Mouse (Mus musculus) megakaryocyte, embryonic 14.5 days (primary cell): ENCODE measurements around the gene Gm49601. TPM values are rescaled to one million over a fixed set of nuclear protein-coding genes. Genes with fewer than 3 reads are reported as not detected.
A peak's percentile ranks its signal among the peaks of the same experiment; 100 is the strongest.

Experiments used
- H3K27me3 ChIP-seq: replicated peaks from 2 replicates; pipeline ENCODE3; 2012; ENCODE audit warnings: inconsistent platforms
- H3K36me3 ChIP-seq: replicated peaks from 2 replicates; pipeline ENCODE3; 2012; ENCODE audit warnings: low read length, inconsistent platforms, mixed read lengths
- H3K4me1 ChIP-seq: 2 replicates; pipeline ENCODE4 v1.6.1; 2012; ENCODE audit warnings: inconsistent platforms
- H3K4me3 ChIP-seq: replicated peaks from 2 replicates; pipeline ENCODE3; 2012; ENCODE audit warnings: moderate library complexity, mild to moderate bottlenecking, inconsistent platforms
- H3K9me3 ChIP-seq: 2 replicates; pipeline ENCODE4 v1.6.1; 2012; ENCODE audit warnings: inconsistent platforms
- FLI1 ChIP-seq: IDR thresholded peaks from 2 replicates; pipeline ENCODE4 v1.6.1; 2012; ENCODE audit warnings: low read length, inconsistent platforms, mixed read lengths
- GATA1 ChIP-seq: IDR thresholded peaks from 3 replicates; pipeline ENCODE4 v1.6.1; 2012; ENCODE audit warnings: mixed read lengths, low read length, inconsistent platforms, borderline replicate concordance
- polyA plus RNA-seq: library from polyadenylated mRNA; stranded (reverse); fragments of >175 nt; gene quantifications from 2 replicates; pipeline ENCODE4 v1.2.3, GENCODE M21; 2012; ENCODE audit warnings: low replicate concordance; ENCODE audit not compliant: insufficient read depth

Gm49601 gene
- 1.0 TPM in 1 of 2 replicates, not detected in the other for polyA plus RNA-seq

DNA sequence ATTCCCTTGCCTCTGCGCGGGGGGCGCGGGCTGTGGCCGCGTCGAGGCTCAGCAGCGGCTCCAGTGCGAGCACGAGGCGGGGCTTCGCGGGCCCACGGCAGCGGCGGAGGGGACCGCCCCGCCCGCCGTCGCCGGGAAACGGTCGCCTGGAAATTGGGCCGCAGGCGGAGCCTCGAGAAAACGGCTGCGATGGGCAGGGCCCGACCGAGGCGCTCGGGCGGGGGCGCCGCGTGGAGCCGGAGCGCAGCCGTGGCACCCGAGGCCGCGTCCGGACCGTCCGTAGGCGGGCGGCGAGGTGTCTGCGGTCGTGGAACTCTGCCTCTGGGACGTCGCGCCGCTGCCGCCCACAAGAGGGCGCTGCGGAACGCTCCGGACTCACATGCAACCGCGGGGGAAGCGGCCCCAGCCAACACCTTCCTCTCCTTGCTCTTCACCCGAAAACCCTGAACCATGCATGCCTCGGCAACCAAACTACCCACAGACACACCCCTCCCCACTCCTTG, at the start of gene Gm49601:
Gene Gm49601 (minus strand): TSS at position 52 of the 503 bp plus-strand sequence.
- H3K4me1 ChIP-seq = peaks cover 99% of the 10 kb centered on the region
- H3K36me3 ChIP-seq = peaks cover 2% of the 10 kb centered on the region
- H3K27me3 ChIP-seq = peaks cover 97% of the 10 kb centered on the region
- H3K4me3 ChIP-seq = peak within 1 kb of the TSS; percentile 90
- TF ChIP-seq GATA1 (no peak), FLI1 (no peak)
- H3K9me3 ChIP-seq = no peaks in the 10 kb centered on the region

GRCm38 (mm10) chr16:18673005-18673404, 46.8 kb upstream of the Gm49601 start:
- Histone ChIP-seq H3K9me3 (no peaks in the 10 kb centered on the region; the same call in 1 of the 2 replicates), H3K36me3 (no peaks in the 10 kb centered on the region)
- no peak for TF ChIP-seq GATA1
- no peak for TF ChIP-seq FLI1

GRCm38 (mm10) chr16:18672027-18672426, 45.8 kb upstream of the Gm49601 start:
- Histone ChIP-seq H3K27me3 (peaks cover 40% of the 10 kb centered on the region), H3K36me3 (no peaks in the 10 kb centered on the region), H3K4me1 (peaks cover 4% of the 10 kb centered on the region; the same call in 1 of the 2 replicates), H3K4me3 (no peak overlapping the region), H3K9me3 (no peaks in the 10 kb centered on the region; the same call in 1 of the 2 replicates)
- TF ChIP-seq FLI1 (no peak), GATA1 (no peak)

More at GRCm38 (mm10) chr16:18673005-18673404, 46.8 kb upstream of the Gm49601 start:
- H3K4me1 ChIP-seq = peaks cover 8% of the 10 kb centered on the region
- H3K4me3 ChIP-seq = no peak overlapping the region
- peaks cover 40% of the 10 kb centered on the region for H3K27me3 ChIP-seq

- Histone ChIP-seq H3K9me3 (no peaks in the 10 kb centered on the region; the same call in 1 of the 2 replicates), H3K27me3 (peaks cover 44% of the 10 kb centered on the region)
These were observed 43.7 kb upstream of the Gm49601 start for GRCm38 (mm10) chr16:18669914-18670313.

DNA sequence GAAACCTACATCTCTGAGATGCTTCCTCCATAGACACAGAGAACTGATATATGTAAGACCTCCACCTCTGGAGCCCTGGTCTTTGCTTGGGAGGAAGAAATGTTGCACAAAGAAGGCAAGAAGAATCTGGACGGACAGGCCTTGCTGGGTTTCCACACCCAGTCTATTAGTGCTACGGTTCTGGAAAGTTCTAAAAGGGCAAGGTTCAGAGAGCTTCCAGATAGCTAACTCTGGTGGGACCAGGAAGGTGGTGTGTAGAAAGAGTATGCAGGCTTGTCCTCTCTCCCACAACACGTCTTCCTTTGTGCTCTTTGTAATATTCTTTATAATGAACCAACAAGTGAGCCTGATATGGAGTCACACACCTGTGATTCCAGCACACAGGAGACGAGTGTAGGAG, 32.4 kb upstream of the Gm49601 start:
- H3K36me3 ChIP-seq = no peaks in the 10 kb centered on the region

More at GRCm38 (mm10) chr16:18669914-18670313, 43.7 kb upstream of the Gm49601 start:
- Histone ChIP-seq H3K4me3 (no peak overlapping the region), H3K36me3 (no peaks in the 10 kb centered on the region), H3K4me1 (peaks cover 4% of the 10 kb centered on the region; the same call in 1 of the 2 replicates)
- TF ChIP-seq GATA1 = no peak
- no peak for TF ChIP-seq FLI1

DNA sequence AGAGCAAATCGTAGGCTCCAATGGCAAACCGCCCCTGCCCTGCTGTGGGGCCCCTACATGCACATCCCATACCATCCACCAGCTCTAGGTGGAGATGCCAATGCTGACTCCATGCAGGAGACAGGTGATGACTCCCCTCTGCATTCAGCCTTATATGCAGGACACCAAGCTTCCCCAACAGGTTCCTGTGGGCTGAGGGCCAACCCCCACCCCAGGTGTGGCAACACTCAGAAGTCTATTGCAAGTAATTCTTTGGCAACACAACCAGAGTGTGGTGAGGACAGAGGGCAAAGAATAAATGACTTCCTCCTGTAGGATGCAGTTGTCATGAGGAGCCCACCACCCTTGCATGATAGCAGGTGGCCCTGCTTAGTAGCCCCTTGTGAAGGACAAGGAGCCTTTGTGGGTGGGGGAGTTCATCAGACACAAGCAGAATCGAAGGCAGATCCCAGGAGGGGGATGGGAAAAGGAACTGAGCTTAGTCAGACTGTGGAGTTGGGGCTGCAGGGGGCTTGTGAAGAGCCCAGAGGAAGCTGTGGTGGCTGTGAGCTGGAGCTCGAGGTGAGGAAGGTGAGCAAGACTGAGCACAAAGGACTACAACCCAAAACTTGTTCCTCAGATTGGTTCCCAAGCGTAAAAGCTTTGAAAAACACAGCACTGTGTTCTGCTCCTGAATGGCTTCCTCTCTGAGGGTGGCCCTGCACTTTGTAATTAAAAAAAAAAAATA, 29.3 kb upstream of the Gm49601 start:
- Histone ChIP-seq H3K4me3 (no peak overlapping the region), H3K36me3 (no peaks in the 10 kb centered on the region), H3K9me3 (peaks cover 4% of the 10 kb centered on the region; the same call in 1 of the 2 replicates), H3K4me1 (peaks cover 12% of the 10 kb centered on the region; the same call in 1 of the 2 replicates), H3K27me3 (peaks cover 21% of the 10 kb centered on the region)
- TF ChIP-seq GATA1 (no peak), FLI1 (no peak)

More for the DNA sequence above, 32.4 kb upstream of the Gm49601 start:
- Histone ChIP-seq H3K9me3 (0 out of 2 replicates have a peak, but pooled peaks cover 4% of the 10 kb centered on the region), H3K4me3 (no peak overlapping the region), H3K4me1 (peaks cover 12% of the 10 kb centered on the region; the same call in 1 of the 2 replicates), H3K27me3 (peaks cover 33% of the 10 kb centered on the region)
- no peak for TF ChIP-seq FLI1

GRCm38 (mm10) chr16:18653290-18654160, 27.3 kb upstream of the Gm49601 start:
- TF ChIP-seq FLI1 = no peak
- TF ChIP-seq GATA1 = no peak

GRCm38 (mm10) chr16:18649126-18649525, 22.9 kb upstream of the Gm49601 start:
- H3K4me1 ChIP-seq = no peaks in the 10 kb centered on the region
- H3K4me3 ChIP-seq = no peak overlapping the region

More at GRCm38 (mm10) chr16:18653290-18654160, 27.3 kb upstream of the Gm49601 start:
- peaks cover 12% of the 10 kb centered on the region for H3K9me3 ChIP-seq
- H3K4me1 ChIP-seq = peaks cover 12% of the 10 kb centered on the region; the same call in 1 of the 2 replicates
- H3K4me3 ChIP-seq = no peak overlapping the region
- peaks cover 16% of the 10 kb centered on the region for H3K27me3 ChIP-seq
- no peaks in the 10 kb centered on the region for H3K36me3 ChIP-seq

GRCm38 (mm10) chr16:18645329-18645728, 19.1 kb upstream of the Gm49601 start:
- Histone ChIP-seq H3K36me3 (no peaks in the 10 kb centered on the region), H3K27me3 (peaks cover 52% of the 10 kb centered on the region), H3K4me1 (no peaks in the 10 kb centered on the region), H3K9me3 (peaks cover 18% of the 10 kb centered on the region), H3K4me3 (no peak overlapping the region)
- TF ChIP-seq GATA1 (no peak), FLI1 (no peak)

More at GRCm38 (mm10) chr16:18649126-18649525, 22.9 kb upstream of the Gm49601 start:
- Histone ChIP-seq H3K9me3 (peaks cover 18% of the 10 kb centered on the region), H3K36me3 (no peaks in the 10 kb centered on the region), H3K27me3 (peaks cover 24% of the 10 kb centered on the region)
- no peak for TF ChIP-seq FLI1
- no peak for TF ChIP-seq GATA1
